Mouse (Mus musculus) Muller cell, postnatal 12 days (primary cell): ENCODE measurements around the gene Bcas3.

Experiments used
- DNase-seq: peaks from one replicate; pipeline ENCODE4 v3.0.0-alpha.2; 2015; ENCODE audit errors: inconsistent ontology term

Gene Bcas3

GRCm38 (mm10) chr11:85830901-85831341 lies 478.0 kb downstream of the Bcas3 start:
- DNase-seq: peak; percentile 76

- DNase-seq: peak; percentile 76
These were observed 478.8 kb downstream of the Bcas3 start for GRCm38 (mm10) chr11:85831656-85832230.

DNA sequence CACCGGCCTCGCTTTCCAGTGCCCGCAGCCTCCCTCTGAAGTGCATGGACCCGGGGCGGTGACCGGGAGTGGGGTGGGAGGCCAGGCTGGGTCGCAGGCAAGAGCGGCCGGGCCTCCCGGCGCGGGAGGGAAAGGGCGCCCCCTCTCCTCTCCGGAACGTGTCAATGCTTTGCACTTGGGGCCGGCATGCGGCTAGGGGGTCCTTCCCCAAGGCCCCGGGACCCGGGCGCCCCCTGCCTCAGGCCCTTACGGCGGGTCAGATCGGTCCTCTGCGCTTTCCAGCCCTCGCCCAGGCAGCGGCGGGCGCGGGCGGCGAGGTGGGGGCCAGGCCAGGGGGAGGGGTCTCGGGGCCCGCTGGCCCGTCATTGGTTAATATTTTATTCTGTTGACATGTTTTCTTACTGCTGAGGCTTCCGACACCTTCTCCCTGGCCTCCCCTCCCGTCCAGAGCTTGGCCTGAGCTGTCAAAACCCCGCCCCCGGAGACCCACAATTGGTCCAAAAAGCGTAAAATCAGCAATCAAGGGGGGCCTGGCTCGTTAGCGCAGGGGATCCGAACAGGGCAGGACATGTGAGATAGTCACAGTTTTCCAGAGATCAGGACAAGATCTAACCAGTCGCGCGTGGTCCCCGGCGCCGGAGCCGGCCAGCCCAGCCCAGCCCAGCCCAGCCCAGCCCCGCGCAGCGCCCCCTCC lies 479.4 kb downstream of the Bcas3 start, which contains the start of gene Tbx2:
Gene Tbx2 (plus strand): TSS at position 321 of the 694 bp plus-strand sequence.
- peak; percentile 100 for DNase-seq

DNA sequence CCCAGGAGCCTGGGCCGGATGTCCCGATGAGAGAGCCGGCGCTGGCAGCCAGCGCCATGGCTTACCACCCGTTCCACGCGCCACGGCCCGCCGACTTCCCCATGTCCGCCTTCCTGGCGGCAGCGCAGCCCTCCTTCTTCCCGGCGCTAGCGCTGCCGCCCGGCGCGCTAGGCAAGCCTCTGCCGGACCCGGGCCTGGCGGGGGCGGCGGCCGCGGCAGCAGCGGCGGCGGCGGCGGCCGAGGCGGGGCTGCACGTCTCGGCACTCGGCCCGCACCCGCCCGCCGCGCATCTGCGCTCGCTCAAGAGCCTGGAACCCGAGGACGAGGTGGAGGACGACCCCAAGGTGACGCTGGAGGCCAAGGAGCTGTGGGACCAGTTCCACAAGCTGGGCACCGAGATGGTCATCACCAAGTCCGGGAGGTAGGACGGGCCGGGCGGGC lies 480.1 kb downstream of the Bcas3 start:
- DNase-seq: peak; percentile 61

DNA sequence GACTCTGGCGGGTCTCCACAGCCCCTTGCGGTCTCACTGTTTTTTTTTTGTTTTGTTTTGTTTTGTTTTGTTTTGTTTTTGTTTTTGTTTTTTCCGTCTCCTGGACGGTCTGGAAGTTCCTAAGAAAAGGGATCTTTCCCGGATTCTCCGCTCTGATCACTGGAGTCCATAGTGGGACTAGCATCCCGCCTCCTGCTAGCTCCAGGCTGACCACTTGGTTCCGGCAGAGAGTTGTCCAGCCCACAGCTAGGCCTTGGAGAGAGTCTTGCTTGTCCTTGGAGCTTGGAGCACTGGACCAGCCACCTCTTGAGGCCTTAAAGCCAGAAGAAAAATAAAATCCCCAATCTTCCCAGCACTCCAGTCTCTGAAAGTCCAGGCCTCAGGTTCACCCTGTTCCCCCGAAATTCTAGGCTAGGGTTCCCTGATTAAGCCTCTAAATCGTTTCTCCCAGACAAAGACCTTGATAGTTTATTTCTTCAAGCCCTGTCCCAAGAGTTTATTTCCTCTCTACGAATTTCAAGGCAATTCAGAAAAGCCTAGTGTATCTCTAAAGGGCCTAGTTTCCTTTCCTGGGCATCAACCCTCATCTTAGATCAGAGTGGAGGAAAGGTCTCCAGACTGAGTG lies 480.9 kb downstream of the Bcas3 start:
- peak; percentile 55 for DNase-seq

DNA sequence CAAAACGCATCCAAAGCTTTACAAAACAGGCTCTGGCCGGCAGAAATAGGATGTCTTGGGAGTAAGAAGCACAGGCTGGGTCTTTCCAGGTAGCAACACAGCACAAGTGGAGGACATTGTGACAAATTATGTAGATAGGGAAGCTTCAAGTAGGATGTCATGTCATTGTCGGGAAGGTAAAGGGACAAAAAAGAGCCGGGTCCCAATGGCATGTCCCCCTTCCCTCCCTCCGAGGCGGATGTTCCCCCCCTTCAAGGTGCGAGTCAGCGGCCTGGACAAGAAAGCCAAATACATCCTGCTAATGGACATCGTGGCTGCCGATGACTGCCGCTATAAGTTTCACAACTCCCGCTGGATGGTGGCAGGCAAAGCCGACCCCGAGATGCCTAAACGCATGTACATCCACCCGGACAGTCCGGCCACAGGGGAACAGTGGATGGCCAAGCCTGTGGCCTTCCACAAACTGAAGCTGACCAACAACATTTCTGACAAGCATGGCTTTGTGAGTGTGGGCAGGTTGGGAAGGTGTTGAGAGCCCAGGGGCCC lies 481.5 kb downstream of the Bcas3 start:
- DNase-seq: no peak

- DNase-seq: peak; percentile 69
These were observed 482.2 kb downstream of the Bcas3 start for GRCm38 (mm10) chr11:85835001-85835752.

DNA sequence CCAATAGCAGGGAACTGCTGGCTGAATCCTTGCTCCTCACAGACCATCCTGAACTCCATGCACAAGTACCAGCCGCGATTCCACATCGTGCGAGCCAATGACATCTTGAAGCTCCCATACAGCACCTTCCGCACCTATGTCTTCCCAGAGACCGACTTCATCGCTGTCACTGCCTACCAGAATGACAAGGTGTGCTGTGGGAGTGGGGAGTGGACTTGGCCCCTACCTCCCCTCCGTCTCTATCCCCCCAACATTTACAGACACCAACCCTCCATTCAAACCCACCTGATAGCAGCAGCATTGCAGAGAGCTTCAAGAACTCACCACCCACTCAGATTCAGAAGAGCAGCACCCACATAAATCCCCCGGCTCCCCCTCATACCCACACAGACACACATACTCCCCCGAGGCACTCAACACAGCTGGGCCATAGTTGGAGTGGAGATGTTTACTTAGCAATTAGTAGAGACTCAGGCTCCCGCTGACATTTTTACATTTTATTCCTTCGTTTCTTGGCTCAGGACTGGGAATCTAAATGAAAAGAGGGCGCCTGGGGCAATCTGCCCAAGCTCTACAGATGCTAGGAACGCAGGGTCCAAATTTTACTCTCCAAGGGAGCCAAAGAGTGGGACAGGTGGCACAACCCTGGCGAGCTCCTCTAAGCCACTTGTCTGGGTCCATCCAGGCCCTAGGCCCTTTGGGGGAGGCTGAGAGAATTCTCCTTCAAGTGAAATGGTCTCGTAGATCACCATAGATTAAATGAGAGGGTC lies 483.0 kb downstream of the Bcas3 start:
- peak; percentile 89 for DNase-seq

GRCm38 (mm10) chr11:85836523-85837290 lies 483.7 kb downstream of the Bcas3 start:
- peak; percentile 71 for DNase-seq

GRCm38 (mm10) chr11:85837291-85837647 lies 484.3 kb downstream of the Bcas3 start:
- peak; percentile 79 for DNase-seq

DNA sequence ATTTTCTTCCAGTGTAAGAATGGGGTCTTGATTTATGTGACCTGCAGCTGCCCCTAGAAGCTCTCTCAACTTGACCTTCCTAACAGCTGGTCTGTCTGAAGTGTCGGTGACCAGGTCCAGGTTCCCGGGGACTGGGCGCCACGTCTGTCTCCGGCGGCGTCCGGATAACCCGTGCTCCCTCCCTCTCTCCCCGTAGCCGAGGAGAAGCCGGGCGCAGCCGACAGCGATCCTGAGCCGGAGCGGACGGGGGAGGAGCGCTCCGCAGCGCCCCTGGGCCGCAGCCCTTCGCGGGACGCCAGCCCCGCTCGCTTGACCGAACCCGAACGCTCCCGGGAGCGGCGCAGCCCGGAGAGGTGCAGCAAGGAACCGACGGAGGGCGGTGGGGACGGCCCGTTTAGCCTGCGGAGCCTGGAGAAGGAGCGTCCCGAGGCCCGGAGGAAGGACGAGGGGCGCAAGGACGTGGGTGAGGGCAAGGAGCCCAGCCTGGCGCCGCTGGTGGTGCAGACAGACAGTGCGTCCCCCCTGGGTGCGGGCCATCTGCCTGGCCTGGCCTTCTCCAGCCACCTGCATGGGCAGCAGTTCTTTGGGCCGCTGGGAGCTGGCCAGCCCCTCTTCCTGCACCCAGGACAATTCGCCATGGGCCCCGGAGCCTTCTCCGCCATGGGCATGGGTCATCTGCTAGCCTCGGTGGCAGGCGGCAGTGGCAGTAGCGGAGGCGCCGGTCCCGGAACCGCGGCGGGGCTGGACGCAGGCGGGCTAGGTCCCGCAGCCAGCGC lies 484.9 kb downstream of the Bcas3 start:
- peak; percentile 67 for DNase-seq

- peak; percentile 80 for DNase-seq
These were observed 485.7 kb downstream of the Bcas3 start for GRCm38 (mm10) chr11:85838424-85839257.

- peak; percentile 43 for DNase-seq
These were observed 486.5 kb downstream of the Bcas3 start for GRCm38 (mm10) chr11:85839258-85840030.

GRCm38 (mm10) chr11:85840031-85840802 lies 487.2 kb downstream of the Bcas3 start:
- peak; percentile 66 for DNase-seq

DNA sequence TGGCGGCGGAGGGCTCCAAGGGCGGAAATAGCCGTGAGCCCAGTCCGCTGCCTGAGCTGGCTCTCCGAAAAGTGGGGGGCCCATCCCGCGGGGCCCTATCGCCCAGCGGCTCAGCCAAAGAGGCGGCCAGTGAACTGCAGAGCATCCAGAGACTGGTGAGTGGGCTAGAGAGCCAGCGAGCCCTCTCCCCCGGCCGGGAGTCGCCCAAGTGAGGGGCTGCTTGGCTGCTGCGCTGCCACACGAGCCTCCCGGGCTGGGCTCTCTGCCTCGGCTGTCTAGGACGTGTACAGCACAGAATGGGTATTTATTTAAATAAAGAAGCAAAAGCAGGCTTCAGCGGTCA lies 487.8 kb downstream of the Bcas3 start:
- DNase-seq: peak; percentile 50

DNA sequence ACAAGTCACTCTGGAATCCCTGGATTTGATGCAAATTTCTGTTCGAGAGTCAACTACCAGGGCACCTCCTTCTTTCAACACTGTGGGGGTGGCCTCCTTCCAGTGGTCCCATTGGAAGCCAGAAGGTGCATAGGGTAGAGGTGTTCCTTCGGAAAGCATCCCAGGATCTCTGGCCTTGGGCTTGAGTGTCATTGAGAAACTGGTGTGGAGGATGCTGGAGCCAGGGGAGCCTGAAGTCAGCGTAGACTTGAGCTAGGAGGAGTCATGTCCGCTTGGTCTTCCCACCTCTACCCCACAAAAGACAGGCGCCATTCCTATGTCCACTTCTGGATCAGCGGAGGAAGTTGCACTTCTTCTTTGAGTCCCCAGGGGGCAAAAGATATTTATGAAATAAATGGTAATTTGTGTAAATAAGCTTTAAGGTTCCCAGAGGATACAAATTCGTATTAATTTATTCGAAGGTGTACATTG lies 488.3 kb downstream of the Bcas3 start:
- peak; percentile 78 for DNase-seq

DNA sequence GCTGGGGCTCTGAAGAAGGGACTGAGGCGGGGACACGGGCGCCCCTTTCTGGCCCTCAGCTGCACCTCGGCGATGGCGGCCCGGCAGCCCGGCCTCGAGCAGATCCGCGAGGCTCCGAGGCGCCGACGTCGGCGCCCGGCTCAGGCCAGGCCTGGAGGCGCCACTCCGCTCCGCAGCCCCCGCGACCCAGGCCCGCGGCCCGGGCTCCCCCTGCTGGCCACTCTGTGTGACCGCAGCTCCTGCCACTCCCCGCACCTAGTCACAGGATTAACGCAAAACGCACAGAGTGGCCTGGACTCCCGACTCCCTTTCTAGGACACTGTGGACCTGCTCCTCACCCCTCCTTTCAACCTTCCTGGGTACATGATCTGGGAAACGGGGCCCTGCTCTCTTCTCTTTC lies 489.0 kb downstream of the Bcas3 start:
- peak; percentile 85 for DNase-seq
